ENCODE assay signal across 8 mouse cellular contexts in the genomic region with DNA sequence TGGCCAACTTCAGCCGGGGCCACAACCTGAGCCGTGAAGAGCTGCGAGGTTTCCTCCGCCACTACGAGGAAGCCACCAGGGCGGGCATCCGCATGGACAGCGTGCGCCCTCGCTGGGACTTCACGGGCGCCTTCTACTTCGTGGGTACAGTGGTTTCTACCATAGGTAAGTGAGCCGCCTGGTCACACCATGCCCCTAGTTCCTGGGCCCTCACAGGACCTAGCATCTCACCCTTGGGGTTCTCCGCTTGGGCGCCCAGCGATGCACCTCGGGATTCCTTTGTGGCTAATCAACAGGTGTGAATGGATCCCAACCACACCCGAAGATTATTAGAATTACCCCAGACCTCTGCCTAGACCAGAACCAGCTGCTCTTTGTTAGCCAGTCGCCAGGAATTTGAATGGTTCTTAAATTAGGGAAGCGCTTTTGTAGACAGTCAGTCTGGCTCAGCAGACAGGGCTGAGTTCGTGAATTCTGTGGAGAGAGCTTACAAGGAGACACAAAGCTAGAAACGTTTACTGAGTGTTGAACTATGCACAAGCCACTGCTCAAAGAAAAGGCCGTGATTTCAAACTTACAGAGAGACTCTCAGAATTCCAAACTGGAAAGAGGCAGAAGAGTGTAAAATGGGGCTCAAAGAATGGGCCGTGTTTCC. TPM values are rescaled to one million over a fixed set of nuclear protein-coding genes. Genes with fewer than 3 reads are reported as not detected.
DNase-seq lines count a peak whose midpoint lies in the region; ATAC-seq and TF ChIP-seq lines count a peak whose summit lies in the region.

No protein-coding gene starts in this region.

- intact Hi-C loops in heart, postnatal 25 days (cut with DNase I): loop anchor here (5.0 kb wide), 2 partner anchors 136 to 884 kb away; no protein-coding TSS in a partner anchor

- H3K27me3 ChIP-seq in heart, postnatal 0 days (ENCODE audit: control insufficient read depth, insufficient read depth, low read length): peaks cover 73% of the 10 kb centered on the region

- H3K9me3 ChIP-seq in heart, postnatal 0 days (replicated peaks; ENCODE audit: control insufficient read depth, low read length): no peaks in the 10 kb centered on the region

- no peak for TF ChIP-seq CTCF in heart, postnatal 0 days (IDR thresholded peaks at IDR 0.05; ENCODE audit: low read depth)

- H3K4me2 ChIP-seq in heart, postnatal 0 days (ENCODE audit: low read depth, low read length): peak overlapping the region; percentile 83

- 0 out of 2 replicates have a peak overlapping the region, but pooled peaks have one; percentile 14 for H3K9ac ChIP-seq in heart, postnatal 0 days (replicated peaks; ENCODE audit: low read depth, low read length)

- peaks cover 60% of the 10 kb centered on the region for H3K79me2 ChIP-seq in macrophage (ENCODE audit: inconsistent target)

- DNase-seq in heart, adult 11 months: peak; percentile 88
- no peak for DNase-seq in heart, postnatal 25 days (ENCODE audit: low spot score)
- DNase-seq in ZHBTc4 (ENCODE audit: low read depth, low spot score): peak; percentile 55
- DNase-seq in heart, postnatal 0 days (ENCODE audit: low spot score): no peak
- DNase-seq in right cerebral cortex, postnatal 4 days: no peak
- DNase-seq in frontal cortex, adult 2 months (ENCODE audit: extremely low spot score in 1 of 2, low spot score in 1 of 2): no peak

- peaks cover 16% of the 10 kb centered on the region; the same call in 1 of the 2 replicates for H3K4me1 ChIP-seq in heart, postnatal 0 days (ENCODE audit: control insufficient read depth, insufficient read depth)

- ATAC-seq in heart, postnatal 0 days (ENCODE audit: insufficient read depth, low read depth): no peak
- ATAC-seq in monocyte, adult 5-6 weeks (replicated peaks; ENCODE audit: insufficient number of reproducible peaks, low FRiP score, low TSS enrichment, poor library complexity, severe bottlenecking): no peak

- H3K36me3 ChIP-seq in heart, postnatal 0 days (replicated peaks; ENCODE audit: control insufficient read depth, insufficient read depth, low read length): no peaks in the 10 kb centered on the region
- H3K36me3 ChIP-seq in macrophage (ENCODE audit: inconsistent target): peaks cover 20% of the 10 kb centered on the region

- H3K27ac ChIP-seq in heart, postnatal 0 days (ENCODE audit: low read depth): no peak overlapping the region
- H3K27ac ChIP-seq in macrophage: peak overlapping the region; percentile 90

- peak overlapping the region; percentile 51 for H3K4me3 ChIP-seq in heart, postnatal 0 days (ENCODE audit: low read depth, low read length)
- H3K4me3 ChIP-seq in macrophage (ENCODE audit: inconsistent target): peak overlapping the region; percentile 77

- TF ChIP-seq EP300 in heart, postnatal 0 days (IDR thresholded peaks at IDR 0.05; ENCODE audit: low read depth): no peak

- WGBS in heart, postnatal 0 days: 8% methylated on average over 25 of the region's 25 CpGs
- 11% methylated on average over 25 of the region's 25 CpGs for WGBS in macrophage (ENCODE audit: missing documents)

RNA-seq across cellular contexts. Expression of a gene that starts 1.9 kb away (rescaled TPM):
- total RNA-seq in heart, postnatal 25 days (2021): under 1 TPM; 0.22 to 0.36 TPM
- total RNA-seq in heart, postnatal 0 days (2014; rRNA removed; ENCODE audit: low replicate concordance): 0.12 and 2.6 TPM in 2 replicates
- polyA plus RNA-seq in heart, postnatal 0 days (2015; fragmentation: Nextera tagmentation; extraction: Ambion mirVana): 0.15 and 0.34 TPM in 2 replicates
- total RNA-seq in macrophage (2018; cell fraction: chromatin; rRNA removed): 10 to 100 TPM; 12.0 to 78.2 (median 28.1) TPM
- total RNA-seq in macrophage (2018; cell fraction: cytosol; rRNA removed): 10 to 100 TPM; 14.0 to 35.5 (median 22.2) TPM
- total RNA-seq in macrophage (2018; cell fraction: nucleus; rRNA removed): 10 to 100 TPM; 26.0 to 83.7 (median 40.4) TPM
- polyA plus RNA-seq in macrophage (2018): 14.2 to 39.1 TPM (median 20.5 TPM) in 3 replicates
- total RNA-seq in monocyte, adult 5-6 weeks (2017): 0.29 to 0.96 TPM (median 0.49 TPM) in 3 replicates
- polyA plus RNA-seq in frontal cortex, adult 2 months (2012; rRNA removed): 6.3 TPM in 2 replicates

Comparison
In these comparisons a context has a peak if more than half of its experiments do, and no peak if none do; other contexts are left out.
1. DNase-seq: peak in heart, adult 11 months (single experiment) and ZHBTc4 (single experiment); none in heart, postnatal 25 days (single experiment), heart, postnatal 0 days (single experiment), right cerebral cortex, postnatal 4 days (single experiment) and frontal cortex, adult 2 months (0 of 2).